Comparison of ENCODE assay signal across 9 mouse cellular contexts in genomic region chr1:91414903-91415302, GRCm38 (mm10). TPM values are rescaled to one million over a fixed set of nuclear protein-coding genes. Genes with fewer than 3 reads are reported as not detected.
DNase-seq lines count a peak whose midpoint lies in the region; ATAC-seq and TF ChIP-seq lines count a peak whose summit lies in the region.
"Had no signal": no experiment of that assay in that cellular context is flagged by ENCODE, and none has a peak within 500 bp of the region (broad histone marks: within the 10 kb centered on the region; RNA-seq: fewer than 3 reads in every experiment).

No protein-coding gene starts in this region.

- H3K9me3 ChIP-seq in liver, embryonic 12.5 days (replicated peaks), result no peaks in the 10 kb centered on the region
- no peaks in the 10 kb centered on the region for H3K9me3 ChIP-seq in liver, embryonic 11.5 days (ENCODE audit: control insufficient read depth, low read length)
- H3K9me3 ChIP-seq in limb, embryonic 11.5 days (ENCODE audit: control insufficient read depth, low read length), result no peaks in the 10 kb centered on the region
- no peaks in the 10 kb centered on the region for H3K9me3 ChIP-seq in stomach, embryonic 14.5 days (ENCODE audit: control insufficient read depth, low read depth, low read length)

- peaks cover 26% of the 10 kb centered on the region for H3K4me1 ChIP-seq in liver, embryonic 12.5 days
- peaks cover 12% of the 10 kb centered on the region for H3K4me1 ChIP-seq in liver, embryonic 11.5 days (replicated peaks; ENCODE audit: control insufficient read depth, insufficient read depth, low read length)
- H3K4me1 ChIP-seq in limb, embryonic 11.5 days (ENCODE audit: control insufficient read depth, insufficient read depth, low read length), result peaks cover 24% of the 10 kb centered on the region
- H3K4me1 ChIP-seq in stomach, embryonic 14.5 days (ENCODE audit: control insufficient read depth, insufficient read depth, low read length), result peaks cover 27% of the 10 kb centered on the region

- H3K36me3 ChIP-seq in liver, embryonic 12.5 days, result peaks cover 3% of the 10 kb centered on the region; the same call in 1 of the 2 replicates
- H3K36me3 ChIP-seq in liver, embryonic 11.5 days (ENCODE audit: control insufficient read depth, insufficient read depth, low read length), result no peaks in the 10 kb centered on the region
- peaks cover 2% of the 10 kb centered on the region; the same call in 1 of the 2 replicates for H3K36me3 ChIP-seq in limb, embryonic 11.5 days (ENCODE audit: control insufficient read depth, insufficient read depth, low read length)
- 0 out of 2 replicates have a peak, but pooled peaks cover 3% of the 10 kb centered on the region for H3K36me3 ChIP-seq in stomach, embryonic 14.5 days (ENCODE audit: control insufficient read depth, insufficient read depth, low read length)

- no peak overlapping the region for H3K27ac ChIP-seq in liver, embryonic 12.5 days
- H3K27ac ChIP-seq in liver, embryonic 11.5 days (ENCODE audit: low read depth, low read length), result no peak overlapping the region
- H3K27ac ChIP-seq in limb, embryonic 11.5 days (replicated peaks; ENCODE audit: low read depth, low read length), result peak overlapping the region; percentile 95
- peak overlapping the region; percentile 91 for H3K27ac ChIP-seq in stomach, embryonic 14.5 days (ENCODE audit: low read length)
- no peak overlapping the region for H3K27ac ChIP-seq in layer of hippocampus, adult 2 months

- no peak overlapping the region for H3K4me3 ChIP-seq in liver, embryonic 12.5 days
- H3K4me3 ChIP-seq in liver, embryonic 11.5 days (ENCODE audit: low read depth, low read length), result no peak overlapping the region
- H3K4me3 ChIP-seq in limb, embryonic 11.5 days (ENCODE audit: low read depth, low read length), result no peak overlapping the region
- H3K4me3 ChIP-seq in stomach, embryonic 14.5 days (ENCODE audit: low read depth, low read length), result no peak overlapping the region
- H3K4me3 ChIP-seq in layer of hippocampus, adult 2 months, result no peak overlapping the region

- peak overlapping the region; percentile 97 for H3K4me2 ChIP-seq in liver, embryonic 12.5 days
- H3K4me2 ChIP-seq in liver, embryonic 11.5 days, result no peak overlapping the region
- peak overlapping the region; percentile 99 for H3K4me2 ChIP-seq in limb, embryonic 11.5 days (ENCODE audit: low read depth, severe bottlenecking)
- peak overlapping the region; percentile 97 for H3K4me2 ChIP-seq in stomach, embryonic 14.5 days (replicated peaks; ENCODE audit: low read depth, low read length)

- DNase-seq in cerebellum, adult 9-10 months, result peak; percentile 61
- no peak for DNase-seq in cerebellum, adult 8-10 months
- DNase-seq in liver, embryonic 11.5 days (ENCODE audit: low spot score), result no peak
- no peak for DNase-seq in limb, embryonic 11.5 days (ENCODE audit: low spot score)
- no peak for DNase-seq in layer of hippocampus, adult 2 months (ENCODE audit: low spot score in 2 of 2)
- DNase-seq: thymus, postnatal 36 days had no signal

- ATAC-seq in liver, embryonic 12.5 days, result no peak
- no peak for ATAC-seq in liver, embryonic 11.5 days (replicated peaks; ENCODE audit: low FRiP score)
- ATAC-seq in limb, embryonic 11.5 days (ENCODE audit: insufficient number of reproducible peaks, low FRiP score, low TSS enrichment, low read depth), result no peak
- no peak for ATAC-seq in stomach, embryonic 14.5 days (ENCODE audit: insufficient number of reproducible peaks, insufficient read depth, low FRiP score, low read depth)
- no peak for ATAC-seq in erythroid progenitor cell, adult 5-6 weeks (replicated peaks; ENCODE audit: low FRiP score, poor library complexity, severe bottlenecking)

- TF ChIP-seq CTCF in layer of hippocampus, adult 2 months (conservative IDR thresholded peaks at IDR 0.05), result no peak

- peaks cover 22% of the 10 kb centered on the region for H3K27me3 ChIP-seq in liver, embryonic 12.5 days (replicated peaks)
- no peaks in the 10 kb centered on the region for H3K27me3 ChIP-seq in liver, embryonic 11.5 days (replicated peaks; ENCODE audit: control insufficient read depth, insufficient read depth, low read length)
- H3K27me3 ChIP-seq in limb, embryonic 11.5 days (ENCODE audit: control insufficient read depth, insufficient read depth, low read length), result no peaks in the 10 kb centered on the region
- no peaks in the 10 kb centered on the region for H3K27me3 ChIP-seq in stomach, embryonic 14.5 days (ENCODE audit: control insufficient read depth, insufficient read depth, low read length)

- no peak overlapping the region for H3K9ac ChIP-seq in liver, embryonic 12.5 days
- no peak overlapping the region for H3K9ac ChIP-seq in liver, embryonic 11.5 days (ENCODE audit: low read depth, low read length)
- H3K9ac ChIP-seq in limb, embryonic 11.5 days (ENCODE audit: low read length), result peak overlapping the region; percentile 75
- H3K9ac ChIP-seq in stomach, embryonic 14.5 days (replicated peaks; ENCODE audit: low read depth, low read length), result no peak overlapping the region

- 69% methylated on average over 4 of the region's 4 CpGs for WGBS in liver, embryonic 12.5 days (ENCODE audit: insufficient replicate concordance)
- 70% methylated on average over 4 of the region's 4 CpGs for WGBS in liver, embryonic 11.5 days
- 34% methylated on average over 4 of the region's 4 CpGs for WGBS in limb, embryonic 11.5 days
- 63% methylated on average over 4 of the region's 4 CpGs for WGBS in stomach, embryonic 14.5 days

RNA-seq across cellular contexts. Expression of gene Hes6, which starts 1.1 kb away (rescaled TPM):
- 31.9 and 32.4 TPM in 2 replicates for polyA plus RNA-seq in liver, embryonic 12.5 days (2016; fragmentation: Nextera tagmentation; extraction: Ambion mirVana)
- 50.8 and 51.8 TPM in 2 replicates for polyA plus RNA-seq in liver, embryonic 11.5 days (2014; fragmentation: Nextera tagmentation; extraction: Ambion mirVana)
- 99.8 and 101 TPM in 2 replicates for polyA plus RNA-seq in limb, embryonic 11.5 days (2014; fragmentation: Nextera tagmentation; extraction: Ambion mirVana)
- 65.7 and 78.1 TPM in 2 replicates for polyA plus RNA-seq in stomach, embryonic 14.5 days (2014; fragmentation: Nextera tagmentation; extraction: Ambion mirVana)
- total RNA-seq in erythroid progenitor cell, adult 5-6 weeks (2015; ENCODE audit: low replicate concordance), result 1.7 and 11.2 TPM in 2 replicates
- total RNA-seq in erythroid progenitor cell, adult 5-6 weeks (2017; ENCODE audit: low replicate concordance), result 3.5 and 4.6 TPM in 2 replicates
- 10 to 100 TPM; 15.4 to 15.7 TPM for total RNA-seq in layer of hippocampus, adult 2 months (2021)

RNA-seq across cellular contexts. Expression of gene Ilkap, which starts 16.3 kb away (rescaled TPM):
- polyA plus RNA-seq in liver, embryonic 12.5 days (2016; fragmentation: Nextera tagmentation; extraction: Ambion mirVana), result 107 TPM in 2 replicates
- polyA plus RNA-seq in liver, embryonic 11.5 days (2014; fragmentation: Nextera tagmentation; extraction: Ambion mirVana), result 159 and 168 TPM in 2 replicates
- 178 and 189 TPM in 2 replicates for polyA plus RNA-seq in limb, embryonic 11.5 days (2014; fragmentation: Nextera tagmentation; extraction: Ambion mirVana)
- 134 and 146 TPM in 2 replicates for polyA plus RNA-seq in stomach, embryonic 14.5 days (2014; fragmentation: Nextera tagmentation; extraction: Ambion mirVana)
- total RNA-seq in erythroid progenitor cell, adult 5-6 weeks (2015; ENCODE audit: low replicate concordance), result 82.2 and 110 TPM in 2 replicates
- total RNA-seq in erythroid progenitor cell, adult 5-6 weeks (2017; ENCODE audit: low replicate concordance), result 101 and 110 TPM in 2 replicates
- 10 to 100 TPM; 66.6 to 67.9 TPM for total RNA-seq in layer of hippocampus, adult 2 months (2021)

RNA-seq across cellular contexts. Expression of gene Per2, which starts 44.2 kb away (rescaled TPM):
- polyA plus RNA-seq in liver, embryonic 12.5 days (2016; fragmentation: Nextera tagmentation; extraction: Ambion mirVana), result 2.9 and 3.1 TPM in 2 replicates
- polyA plus RNA-seq in liver, embryonic 11.5 days (2014; fragmentation: Nextera tagmentation; extraction: Ambion mirVana), result 4.5 and 6.8 TPM in 2 replicates
- 1.4 and 2.1 TPM in 2 replicates for polyA plus RNA-seq in limb, embryonic 11.5 days (2014; fragmentation: Nextera tagmentation; extraction: Ambion mirVana)
- 7.3 and 9.5 TPM in 2 replicates for polyA plus RNA-seq in stomach, embryonic 14.5 days (2014; fragmentation: Nextera tagmentation; extraction: Ambion mirVana)
- total RNA-seq in erythroid progenitor cell, adult 5-6 weeks (2015; ENCODE audit: low replicate concordance), result 0.72 and 1.3 TPM in 2 replicates
- 0.45 and 0.90 TPM in 2 replicates for total RNA-seq in erythroid progenitor cell, adult 5-6 weeks (2017; ENCODE audit: low replicate concordance)
- 10 to 100 TPM; 21.2 to 27.5 TPM for total RNA-seq in layer of hippocampus, adult 2 months (2021)

RNA-seq across cellular contexts. Expression of gene Erfe, which starts 48.7 kb away (rescaled TPM):
- 6.4 and 7.8 TPM in 2 replicates for polyA plus RNA-seq in liver, embryonic 12.5 days (2016; fragmentation: Nextera tagmentation; extraction: Ambion mirVana)
- 3.1 and 4.1 TPM in 2 replicates for polyA plus RNA-seq in liver, embryonic 11.5 days (2014; fragmentation: Nextera tagmentation; extraction: Ambion mirVana)
- 1.1 and 1.5 TPM in 2 replicates for polyA plus RNA-seq in limb, embryonic 11.5 days (2014; fragmentation: Nextera tagmentation; extraction: Ambion mirVana)
- polyA plus RNA-seq in stomach, embryonic 14.5 days (2014; fragmentation: Nextera tagmentation; extraction: Ambion mirVana), result 2.1 and 2.5 TPM in 2 replicates
- 5.4 and 16.9 TPM in 2 replicates for total RNA-seq in erythroid progenitor cell, adult 5-6 weeks (2015; ENCODE audit: low replicate concordance)
- total RNA-seq in erythroid progenitor cell, adult 5-6 weeks (2017; ENCODE audit: low replicate concordance), result 2.8 and 3.1 TPM in 2 replicates
- total RNA-seq in layer of hippocampus, adult 2 months (2021), result not detected

Comparison
In these comparisons a context has a peak if more than half of its experiments do, and no peak if none do; other contexts are left out.
1. H3K27ac ChIP-seq: peak in limb, embryonic 11.5 days (single experiment) and stomach, embryonic 14.5 days (single experiment); none in liver, embryonic 12.5 days (single experiment), liver, embryonic 11.5 days (single experiment) and layer of hippocampus, adult 2 months (single experiment).